Mouse (Mus musculus): ENCODE results near the gene Per1. TPM values are rescaled to one million over a fixed set of nuclear protein-coding genes. Genes with fewer than 3 reads are reported as not detected.

Gene Per1
- total RNA-seq, 2 experiments from 2014 or later = 41.9 to 72.2 TPM

- DNase-seq (ENCODE audit: low spot score) = no peak
Observed at GRCm38 (mm10) chr11:69098039-69098761, 3.2 kb downstream of the Per1 start.

- peak; percentile 99 for DNase-seq (ENCODE audit: low spot score)
Observed at GRCm38 (mm10) chr11:69098762-69099091, 3.7 kb downstream of the Per1 start.

GRCm38 (mm10) chr11:69099177-69099914 is 4.3 kb downstream of the Per1 start:
- DNase-seq (ENCODE audit: low spot score) = peak; percentile 97

GRCm38 (mm10) chr11:69099915-69100345 is 4.9 kb downstream of the Per1 start:
- peak; percentile 96 for DNase-seq (ENCODE audit: low spot score)

- DNase-seq (ENCODE audit: low spot score) = no peak
Observed at GRCm38 (mm10) chr11:69100639-69101360, 5.8 kb downstream of the Per1 start.

- no peak for DNase-seq (ENCODE audit: low spot score)
Observed at GRCm38 (mm10) chr11:69101604-69102402, 6.8 kb downstream of the Per1 start.

- no peak for DNase-seq (ENCODE audit: low spot score)
Observed at GRCm38 (mm10) chr11:69102403-69102725, 7.3 kb downstream of the Per1 start.

- DNase-seq (ENCODE audit: low spot score) = no peak
Observed at GRCm38 (mm10) chr11:69103121-69103520, 8.1 kb downstream of the Per1 start.

GRCm38 (mm10) chr11:69103531-69104435 is 8.8 kb downstream of the Per1 start:
- no peak for DNase-seq (ENCODE audit: low spot score)

- DNase-seq (ENCODE audit: low spot score) = no peak
Observed at GRCm38 (mm10) chr11:69104487-69104886, 9.5 kb downstream of the Per1 start.

GRCm38 (mm10) chr11:69105227-69105626 is 10.2 kb downstream of the Per1 start:
- DNase-seq (ENCODE audit: low spot score) = no peak

- DNase-seq (ENCODE audit: low spot score) = no peak
Observed at GRCm38 (mm10) chr11:69105796-69106195, 10.8 kb downstream of the Per1 start.

GRCm38 (mm10) chr11:69106299-69106698 is 11.3 kb downstream of the Per1 start:
- no peak for DNase-seq (ENCODE audit: low spot score)

GRCm38 (mm10) chr11:69106842-69107241 is 11.8 kb downstream of the Per1 start:
- no peak for DNase-seq (ENCODE audit: low spot score)

GRCm38 (mm10) chr11:69107676-69108075 is 12.7 kb downstream of the Per1 start:
- DNase-seq (ENCODE audit: low spot score) = no peak

- no peak for DNase-seq (ENCODE audit: low spot score)
Observed at GRCm38 (mm10) chr11:69108223-69108622, 13.2 kb downstream of the Per1 start.

- DNase-seq (ENCODE audit: low spot score) = no peak
Observed at GRCm38 (mm10) chr11:69109032-69109900, 14.2 kb downstream of the Per1 start.

GRCm38 (mm10) chr11:69110319-69111046 is 15.5 kb downstream of the Per1 start:
- peak; percentile 92 for DNase-seq (ENCODE audit: low spot score)

All from gastrocnemius, adult 18-20 months (tissue).